Mouse (Mus musculus) cerebral cortex, adult 2 months (tissue): ENCODE results near the gene Cfap298.

Experiments
- WGBS: fragments of 180-500 bp; shearing (Covaris S2); methylation state at CpG from one replicate; pipeline ENCODE4 v1.1.7; 2018; 5-methylcytosine and 5-hydroxymethylcytosine counted together

The Cfap298 gene

DNA sequence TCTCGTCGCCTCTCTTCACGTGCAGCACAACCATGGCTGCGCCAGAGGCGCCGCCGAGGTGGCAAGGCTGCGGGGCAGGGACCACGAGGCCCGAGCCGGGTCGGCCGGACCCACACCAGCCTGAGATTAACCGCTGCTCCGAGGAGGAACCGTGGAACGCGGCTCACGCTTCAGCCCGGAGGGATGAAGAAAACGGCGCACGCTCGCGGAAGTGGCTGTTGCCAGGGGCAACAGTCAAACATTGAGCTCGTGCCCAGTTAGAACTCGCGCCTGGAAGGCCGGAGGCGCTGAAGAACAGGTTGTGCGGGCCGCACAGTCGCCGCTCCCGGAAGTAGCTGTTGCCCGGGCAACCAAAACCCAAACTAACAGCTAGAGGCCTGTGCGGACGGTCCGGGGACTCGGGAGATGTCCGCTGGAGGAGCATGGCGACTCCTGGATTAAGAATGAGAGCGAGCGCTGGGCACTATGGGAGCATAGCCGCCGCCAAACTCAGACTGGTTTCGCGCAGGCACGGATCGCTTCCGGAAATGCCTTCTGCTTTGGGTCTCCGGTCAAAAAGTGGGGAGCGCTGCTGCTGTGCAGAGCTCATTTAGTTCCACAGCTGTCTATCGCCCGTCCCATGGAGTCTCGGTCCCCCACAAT lies at the start of gene Cfap298:
Gene Cfap298, minus strand, starts transcription at position 428 of the 642 bp plus-strand sequence.
- under 1% methylated on average over 56 of the region's 56 CpGs for WGBS

GRCm38 (mm10) chr16:90971004-90971403 lies 36.1 kb upstream of the Cfap298 start:
- 73% methylated on average over 6 of the region's 6 CpGs for WGBS

DNA sequence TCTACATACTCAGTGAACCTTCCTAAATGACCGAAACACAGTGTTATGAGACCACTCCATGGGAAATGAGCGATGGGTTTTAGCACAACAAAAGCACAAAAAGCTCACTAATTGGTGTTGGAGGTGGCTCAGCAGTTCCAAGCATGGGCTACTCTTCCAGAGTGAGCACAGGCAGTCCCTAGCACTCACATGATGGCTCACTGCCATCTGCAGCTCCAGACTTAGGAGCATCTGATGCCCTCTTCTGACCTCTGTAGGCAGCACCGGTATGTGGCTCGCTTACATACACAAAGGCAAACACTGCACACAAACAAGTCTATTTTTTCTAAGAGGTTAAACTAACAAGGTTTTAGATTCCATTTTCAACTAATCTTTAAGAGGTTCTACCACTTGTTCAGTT lies 31.3 kb upstream of the Cfap298 start:
- 76% methylated on average over 4 of the region's 4 CpGs for WGBS

DNA sequence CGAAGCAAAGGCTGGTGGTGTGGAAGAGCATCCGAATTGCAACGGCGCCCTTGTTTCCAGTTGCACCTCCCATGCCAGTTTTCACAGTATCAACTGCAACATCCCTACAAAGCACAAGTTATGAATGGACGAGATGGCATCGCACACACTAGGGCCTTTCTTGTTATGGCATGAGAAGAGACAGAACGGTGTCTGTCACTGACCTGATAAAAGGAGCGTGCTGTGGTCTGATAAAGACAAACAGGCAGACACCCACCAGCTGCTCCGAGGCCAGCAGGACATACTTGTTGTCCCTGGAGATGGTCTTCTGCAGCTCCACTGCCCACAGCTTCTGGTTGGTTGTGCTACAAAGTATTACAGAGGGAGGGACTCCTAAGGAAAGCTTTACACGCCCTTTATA lies 29.4 kb upstream of the Cfap298 start:
- 85% methylated on average over 10 of the region's 10 CpGs for WGBS

DNA sequence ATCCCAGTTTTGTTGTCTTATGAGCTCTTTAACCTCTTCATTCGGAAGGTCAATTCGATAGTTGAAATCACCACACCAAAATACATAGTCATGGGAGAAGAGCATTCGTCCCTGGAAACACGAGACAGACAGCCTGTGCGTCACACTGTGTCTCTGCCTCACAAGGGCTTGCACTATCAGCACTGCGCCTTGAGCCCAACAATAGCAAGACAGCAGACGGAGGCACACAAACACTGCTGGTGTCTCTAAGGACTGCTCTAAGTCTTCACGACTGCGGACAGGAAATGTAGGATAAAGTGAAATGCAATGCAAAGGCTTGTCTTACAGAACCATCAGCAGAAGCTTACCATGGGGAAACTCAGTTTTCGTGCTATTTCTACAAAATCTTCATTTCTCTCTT lies 29.0 kb upstream of the Cfap298 start:
- 91% methylated on average over 10 of the region's 10 CpGs for WGBS

DNA sequence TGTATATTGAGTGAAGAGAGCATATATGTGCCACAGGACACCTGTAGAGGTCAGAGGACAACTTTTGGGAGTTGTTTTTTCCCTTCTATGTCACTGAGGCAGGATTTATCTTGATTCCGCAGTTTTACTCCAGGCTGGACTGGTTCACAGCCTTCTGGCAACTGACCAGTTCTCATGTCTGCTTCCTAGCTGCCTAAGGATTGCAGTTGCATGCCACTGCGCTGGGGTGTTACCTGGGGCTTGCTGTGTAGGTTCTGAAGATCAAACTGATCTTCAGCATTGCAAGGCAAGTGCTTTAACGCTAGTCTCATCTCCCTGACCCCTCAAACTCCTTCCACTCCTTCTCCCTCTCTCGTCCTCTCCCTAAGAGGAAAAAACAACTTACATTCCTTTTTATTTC lies 28.3 kb upstream of the Cfap298 start:
- WGBS, result 89% methylated on average over 4 of the region's 4 CpGs

GRCm38 (mm10) chr16:90958301-90959085 lies 23.6 kb upstream of the Cfap298 start:
- WGBS, result 50% methylated on average over 5 of the region's 5 CpGs

DNA sequence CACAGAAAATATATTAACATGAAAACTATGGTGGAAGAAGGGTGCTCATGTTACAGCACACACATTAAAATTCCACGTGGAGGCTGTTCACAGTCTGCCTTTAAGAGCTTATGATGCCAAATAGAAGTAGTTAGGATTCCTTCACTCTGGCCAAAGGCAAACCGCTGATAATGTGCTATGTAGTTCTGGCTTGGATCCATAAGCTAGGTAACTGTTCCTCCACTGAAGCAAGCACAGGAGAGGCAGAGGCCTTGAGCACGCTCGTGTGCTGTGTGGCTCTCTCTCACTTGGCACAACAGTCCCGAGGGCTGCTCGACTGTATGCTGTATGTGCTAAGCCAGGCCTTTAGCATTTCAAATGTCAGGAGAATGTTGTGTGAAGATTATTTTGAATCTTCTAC lies 20.6 kb upstream of the Cfap298 start:
- 53% methylated on average over 6 of the region's 6 CpGs for WGBS

DNA sequence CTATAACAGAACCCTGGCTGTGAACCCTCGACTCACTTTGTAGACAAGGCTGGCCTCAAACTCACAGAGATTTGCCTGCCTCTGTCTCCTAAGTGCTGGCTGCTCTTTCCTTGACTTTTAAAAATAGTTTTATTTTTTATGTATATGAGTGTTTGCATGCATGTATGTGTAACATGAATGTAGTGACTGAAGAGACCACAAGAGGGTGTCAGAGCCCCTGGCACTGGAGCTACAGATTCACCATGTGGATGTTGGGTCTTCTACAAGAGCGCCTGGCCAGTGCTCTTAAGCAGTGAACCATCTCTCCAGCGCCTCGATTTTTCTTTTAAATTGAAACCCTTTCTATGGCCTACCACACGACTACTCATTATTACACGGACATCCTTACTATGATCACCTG lies 18.9 kb upstream of the Cfap298 start:
- WGBS, result 93% methylated on average over 6 of the region's 6 CpGs

DNA sequence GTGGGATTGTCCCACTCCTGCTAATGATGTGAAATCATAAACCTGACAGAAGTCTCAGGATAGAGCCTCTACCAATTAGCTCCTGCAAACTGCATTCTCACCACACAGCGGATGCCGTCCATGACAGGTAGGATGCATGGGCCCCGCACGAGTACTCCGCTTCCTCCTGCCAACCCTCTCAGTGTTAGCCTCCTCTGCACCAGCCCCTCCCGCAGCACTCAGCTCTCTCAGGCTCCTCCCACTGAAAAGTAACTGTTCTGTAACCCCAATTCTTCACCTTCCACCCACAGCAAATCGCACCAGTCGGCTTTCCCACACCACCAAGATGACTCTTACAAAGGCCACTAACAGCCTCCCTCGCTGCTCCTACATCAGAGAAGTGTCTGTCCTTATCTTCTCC lies 18.2 kb upstream of the Cfap298 start:
- 75% methylated on average over 9 of the region's 9 CpGs for WGBS

DNA sequence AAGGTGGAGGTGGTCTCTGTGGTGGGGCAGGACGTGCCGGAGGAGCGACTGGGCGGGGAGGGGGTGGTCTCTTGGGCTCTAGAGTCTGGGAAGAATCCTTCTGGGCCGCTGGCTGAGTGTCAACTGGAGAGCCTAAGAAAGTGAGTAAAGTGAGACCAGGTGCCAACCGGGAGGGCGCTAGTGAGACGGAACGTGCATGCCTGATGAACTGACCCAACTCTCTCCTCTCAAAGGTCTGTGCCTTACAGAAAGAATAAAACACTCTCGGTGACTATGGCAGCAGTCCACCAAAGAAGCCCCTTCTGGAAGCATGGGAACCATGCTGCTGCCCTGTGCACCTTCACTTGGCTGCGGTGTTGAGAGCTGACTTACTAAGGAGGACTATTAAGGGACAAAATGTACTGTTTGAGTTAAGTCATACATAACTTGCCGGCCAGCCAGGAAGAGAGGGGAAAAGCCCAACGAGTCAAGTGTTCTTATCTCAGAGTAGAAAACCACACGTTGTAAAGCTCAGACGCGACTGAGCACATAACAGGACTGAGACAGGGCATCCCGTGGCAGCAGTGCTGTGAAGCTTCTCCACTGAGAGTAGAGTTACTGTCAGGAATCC lies 15.5 kb upstream of the Cfap298 start:
- WGBS, result 60% methylated on average over 17 of the region's 17 CpGs

GRCm38 (mm10) chr16:90946977-90947376 lies 12.1 kb upstream of the Cfap298 start:
- 77% methylated on average over 8 of the region's 8 CpGs for WGBS

DNA sequence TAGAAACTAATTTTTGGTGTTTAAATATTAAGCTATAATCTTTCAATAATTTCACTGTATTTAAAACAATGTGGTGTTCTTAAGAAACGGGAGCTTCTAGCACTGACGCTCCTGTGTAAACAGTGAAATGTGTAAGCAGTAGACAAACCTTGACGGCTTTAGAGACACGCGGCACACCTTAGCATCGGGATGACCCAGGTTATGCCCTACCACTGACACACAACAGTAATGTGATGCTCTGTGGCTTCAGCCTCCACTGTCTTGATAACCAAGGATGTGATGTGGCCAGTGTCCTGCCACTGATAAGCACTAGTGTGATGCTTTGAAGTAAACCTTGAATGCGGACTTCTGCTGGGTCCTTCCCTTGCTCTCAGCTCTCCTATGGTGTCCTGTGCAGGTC lies 6.3 kb upstream of the Cfap298 start:
- WGBS, result 94% methylated on average over 7 of the region's 7 CpGs

- under 1% methylated on average over 38 of the region's 38 CpGs for WGBS
Measured at GRCm38 (mm10) chr16:90934193-90934686, 674 bp downstream of the Cfap298 start.

DNA sequence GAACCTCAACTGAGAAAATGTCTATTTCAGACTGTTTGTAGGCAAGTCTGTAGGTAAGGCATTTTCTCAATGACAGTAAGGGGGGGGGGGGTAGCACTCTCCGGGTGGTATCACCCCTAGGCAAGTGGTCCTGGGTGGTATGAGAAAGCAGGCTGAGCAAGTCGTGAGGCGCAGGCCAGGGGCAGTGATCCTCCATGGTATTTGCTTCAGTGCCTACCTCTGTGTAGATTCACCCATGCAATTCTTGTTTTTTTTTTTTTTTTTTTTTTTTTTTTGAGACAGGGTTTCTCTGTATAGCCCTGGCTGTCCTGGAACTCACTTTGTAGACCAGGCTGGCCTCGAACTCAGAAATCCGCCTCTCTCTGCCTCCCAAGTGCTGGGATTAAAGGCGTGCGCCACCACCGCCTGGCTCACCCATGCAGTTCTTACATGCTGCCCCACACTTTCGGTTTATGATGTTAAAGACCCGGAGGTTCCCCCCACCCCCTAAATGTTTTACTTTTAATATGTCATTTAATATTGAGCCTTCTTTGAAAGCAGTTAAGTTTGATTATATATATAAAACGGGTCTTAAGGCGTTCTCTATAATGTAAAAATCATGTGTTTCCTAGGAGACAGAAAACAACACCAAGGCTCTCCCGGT lies 1.3 kb downstream of the Cfap298 start:
- 22% methylated on average over 13 of the region's 13 CpGs for WGBS

DNA sequence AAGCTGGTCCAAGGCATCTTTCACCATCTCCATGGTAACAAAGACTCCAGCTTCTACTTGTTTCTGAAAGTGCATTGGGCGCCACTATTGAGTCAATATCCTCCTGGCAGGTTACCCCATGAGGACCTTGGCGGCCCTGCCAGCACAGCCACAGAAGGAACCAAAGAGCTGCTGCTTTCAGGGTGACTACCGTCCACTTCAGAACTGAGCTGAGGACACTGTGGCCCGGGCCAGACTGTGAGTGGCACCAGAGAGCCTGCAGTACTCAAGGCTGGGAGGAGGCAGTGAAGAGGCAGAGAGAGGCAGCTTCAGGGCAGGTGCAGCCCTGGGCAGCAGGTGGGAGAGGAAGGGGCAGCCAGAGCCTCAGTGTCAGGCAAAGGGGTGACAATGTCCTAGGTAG lies 7.5 kb downstream of the Cfap298 start:
- WGBS, result 84% methylated on average over 4 of the region's 4 CpGs

DNA sequence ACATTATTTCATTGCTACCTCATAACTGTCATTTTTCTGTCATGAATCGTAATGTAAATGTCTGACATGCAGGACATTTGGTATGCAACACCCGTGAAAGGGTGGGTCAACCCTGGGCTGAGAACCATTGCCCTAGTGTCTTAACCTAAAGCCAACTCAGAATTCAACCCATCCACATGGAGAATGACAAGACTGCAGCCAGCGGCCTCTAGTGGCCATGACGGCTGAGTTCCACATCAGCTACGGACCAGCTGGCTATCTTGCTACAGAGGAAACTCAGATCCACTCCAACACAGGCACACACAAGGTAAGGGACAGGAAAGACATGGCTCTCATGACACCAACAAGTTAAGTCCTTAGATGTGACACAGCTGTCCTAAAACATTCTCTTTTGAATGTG lies 9.5 kb downstream of the Cfap298 start:
- WGBS, result 22% methylated on average over 5 of the region's 5 CpGs

DNA sequence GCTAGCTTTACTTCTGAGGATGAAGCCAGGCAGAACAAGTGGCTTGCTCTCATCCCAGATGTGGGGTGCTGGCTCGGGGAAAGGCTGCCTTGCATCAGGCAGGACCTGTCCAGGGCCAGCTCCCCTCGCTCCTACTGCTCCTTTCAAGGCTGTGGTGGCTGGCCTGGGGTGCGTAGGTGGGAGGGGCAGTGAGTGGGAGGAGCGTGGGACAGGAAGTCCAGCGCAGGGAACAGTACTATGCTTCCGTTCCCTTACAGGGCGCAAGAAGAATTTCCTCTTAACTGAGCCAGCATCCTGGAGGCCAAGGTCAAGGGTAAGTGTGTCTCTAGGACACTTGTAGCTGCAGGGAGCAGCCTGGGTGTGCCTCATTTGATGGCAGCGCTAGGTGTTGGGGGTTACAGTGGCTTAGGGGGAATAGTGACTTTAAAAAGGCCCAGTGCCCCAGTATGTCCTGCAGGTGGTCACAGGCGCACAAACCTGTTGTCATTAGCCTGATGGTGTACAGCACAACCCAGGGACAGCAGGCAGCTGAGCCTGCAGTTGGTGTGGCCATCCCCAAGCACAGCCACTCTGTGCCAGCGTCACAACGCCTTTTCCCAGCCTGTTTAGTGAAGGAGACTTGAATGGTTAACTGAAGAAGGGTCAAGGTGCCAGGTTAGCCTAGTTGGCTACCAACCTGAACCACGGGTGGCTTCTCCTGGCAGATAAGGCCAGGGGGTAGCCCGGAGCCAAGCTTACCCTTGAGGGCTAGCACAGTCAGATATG lies 10.1 kb downstream of the Cfap298 start:
- WGBS, result 89% methylated on average over 13 of the region's 13 CpGs

DNA sequence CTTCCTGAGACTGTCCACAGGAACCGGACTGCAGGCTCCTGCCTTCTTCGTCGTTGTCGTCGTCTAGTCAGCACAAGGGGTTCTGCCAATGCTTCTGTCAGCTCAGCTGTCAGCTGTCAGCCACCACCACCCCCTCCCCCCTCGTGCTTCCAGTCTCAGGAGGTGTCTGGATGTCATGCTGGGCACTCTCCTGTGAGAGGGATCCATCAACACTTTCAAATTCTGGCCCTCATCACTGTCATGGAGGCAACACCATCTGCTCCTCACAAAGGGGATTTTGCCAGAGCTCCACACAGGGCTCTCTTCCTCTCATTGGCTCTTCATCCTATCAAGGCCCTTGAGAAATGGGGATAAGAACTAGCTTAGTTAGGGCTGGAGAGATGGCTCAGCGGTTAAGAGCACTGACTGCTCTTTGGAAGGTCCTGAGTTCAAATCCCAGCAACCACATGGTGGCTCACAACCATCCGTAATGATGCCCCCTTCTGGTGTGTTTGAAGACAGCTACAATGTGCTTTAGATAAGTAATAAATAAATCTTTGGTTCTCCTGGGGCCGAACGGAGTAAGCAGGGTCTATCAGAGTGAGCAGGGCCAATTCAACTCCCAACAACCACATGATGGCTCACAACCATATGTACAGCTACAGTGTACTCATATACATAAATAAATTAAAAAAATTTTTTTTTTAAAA lies 13.3 kb downstream of the Cfap298 start:
- WGBS, result 49% methylated on average over 10 of the region's 10 CpGs

DNA sequence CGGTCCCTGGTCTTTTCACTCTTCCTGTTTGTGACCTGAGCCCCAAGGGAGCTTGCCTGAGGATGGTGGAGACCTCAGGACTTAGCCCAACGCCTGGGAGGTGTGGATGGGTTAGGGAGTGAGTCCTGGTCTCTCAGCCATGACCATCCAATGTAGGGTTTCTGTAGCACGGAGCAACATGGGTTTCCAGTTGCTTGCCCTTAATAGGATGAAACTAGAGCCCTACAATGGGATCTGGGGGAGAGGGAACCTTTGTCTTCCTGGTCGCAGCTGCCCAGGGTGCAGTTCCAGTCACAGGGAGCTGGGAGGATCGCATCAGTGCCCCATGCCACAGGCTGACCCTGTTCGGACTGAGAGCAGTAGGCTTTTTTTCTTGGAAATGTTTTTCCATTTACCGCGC lies 17.8 kb downstream of the Cfap298 start:
- WGBS, result 74% methylated on average over 8 of the region's 8 CpGs

DNA sequence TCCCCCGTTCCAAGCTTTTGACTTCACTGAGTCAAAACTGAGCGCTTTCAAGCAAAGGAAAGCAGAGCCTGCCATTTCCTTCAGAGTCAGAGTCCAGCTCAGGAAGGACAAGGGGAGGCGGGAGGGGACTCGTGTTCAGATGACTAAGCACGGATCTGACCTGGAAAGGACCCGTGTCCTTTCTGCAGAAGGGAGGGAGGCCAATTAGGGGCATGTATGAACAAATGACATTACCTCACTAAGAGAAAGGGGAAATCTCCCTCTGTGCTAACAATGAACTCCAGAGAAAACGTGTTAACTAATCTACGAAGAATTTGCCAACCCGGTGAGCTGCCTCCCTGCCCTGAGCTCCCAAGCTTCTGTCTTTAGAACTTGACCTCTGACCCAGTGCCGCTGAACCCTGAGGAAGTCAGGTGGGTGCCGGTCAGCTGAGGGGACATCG lies 18.9 kb downstream of the Cfap298 start:
- WGBS, result 20% methylated on average over 12 of the region's 12 CpGs
